Mouse (Mus musculus): Measurements from ENCODE around the gene Nkain2. TPM values are rescaled to one million over a fixed set of nuclear protein-coding genes. Genes with fewer than 3 reads are reported as not detected.
"Not testable (repeated sequence)": the region's sequence is repeated elsewhere in the genome, so short reads cannot be mapped to it uniquely, and the experiment has no call there.

Nkain2 gene
- polyA plus RNA-seq, 1 experiment from 2014 or later: 0.35 TPM

DNA sequence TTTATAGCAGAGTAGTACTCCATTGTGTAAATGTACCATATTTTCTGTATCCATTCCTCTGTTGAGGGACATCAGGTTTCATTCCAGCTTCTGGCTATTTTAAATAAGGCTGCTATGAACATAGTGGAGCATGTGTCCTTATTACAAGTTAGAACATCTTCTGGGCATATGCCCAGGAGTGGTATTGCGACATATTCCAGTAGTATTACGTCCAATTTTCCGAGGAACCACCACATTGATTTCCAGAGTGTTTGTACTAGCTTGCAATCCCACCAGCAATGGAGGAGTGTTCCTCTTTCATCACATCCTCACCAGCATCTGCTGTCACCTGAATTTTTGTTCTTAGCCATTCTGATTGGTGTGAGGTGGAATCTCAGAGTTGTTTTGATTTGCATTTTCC, 969.4 kb downstream of the Nkain2 start:
- ATAC-seq (ENCODE audit: insufficient number of reproducible peaks, insufficient read depth, low FRiP score, low read depth); H3K9me3 ChIP-seq (ENCODE audit: control insufficient read depth, low read length); H3K4me3 ChIP-seq (ENCODE audit: control insufficient read depth in 1 of 2, insufficient read depth in 1 of 2, low read depth in 1 of 2, low read length in 2 of 2); H3K9ac ChIP-seq (ENCODE audit: low read length); H3K4me2 ChIP-seq (ENCODE audit: low read length); H3K27ac ChIP-seq (replicated peaks in 1 of 2; ENCODE audit: control insufficient read depth in 1 of 2, insufficient read depth in 1 of 2, low read depth in 2 of 2, low read length in 2 of 2); H3K4me1 ChIP-seq (ENCODE audit: control insufficient read depth in 2 of 2, insufficient read depth in 2 of 2, low read length in 2 of 2); H3K36me3 ChIP-seq (ENCODE audit: control insufficient read depth, insufficient read depth, low read length); H3K27me3 ChIP-seq (ENCODE audit: control insufficient read depth, insufficient read depth, low read length): not testable (repeated sequence)
- 80% methylated on average over 3 of the region's 3 CpGs for WGBS

- ATAC-seq (ENCODE audit: insufficient number of reproducible peaks, insufficient read depth, low FRiP score, low read depth): no peak
- Histone ChIP-seq H3K36me3 (ENCODE audit: control insufficient read depth, insufficient read depth, low read length) (no peaks in the 10 kb centered on the region), H3K4me2 (ENCODE audit: low read length) (no peak overlapping the region), H3K9ac (ENCODE audit: low read length) (no peak overlapping the region), H3K9me3 (ENCODE audit: control insufficient read depth, low read length) (no peaks in the 10 kb centered on the region), H3K4me1 (ENCODE audit: control insufficient read depth in 2 of 2, insufficient read depth in 2 of 2, low read length in 2 of 2) (no peaks in the 10 kb centered on the region), H3K27ac (replicated peaks in 1 of 2; ENCODE audit: control insufficient read depth in 1 of 2, insufficient read depth in 1 of 2, low read depth in 2 of 2, low read length in 2 of 2) (no peak overlapping the region), H3K4me3 (ENCODE audit: control insufficient read depth in 1 of 2, insufficient read depth in 1 of 2, low read depth in 1 of 2, low read length in 2 of 2) (no peak overlapping the region), H3K27me3 (ENCODE audit: control insufficient read depth, insufficient read depth, low read length) (no peaks in the 10 kb centered on the region)
- WGBS: 64% methylated on average over 3 of the region's 3 CpGs
These were observed 982.8 kb downstream of the Nkain2 start for GRCm38 (mm10) chr10:31907488-31907887.

GRCm38 (mm10) chr10:31899501-31899900, 990.8 kb downstream of the Nkain2 start:
- WGBS: 27% methylated on average over 2 of the region's 2 CpGs
- ATAC-seq (ENCODE audit: insufficient number of reproducible peaks, insufficient read depth, low FRiP score, low read depth): no peak
- no peak overlapping the region for H3K27ac ChIP-seq (replicated peaks in 1 of 2; ENCODE audit: control insufficient read depth in 1 of 2, insufficient read depth in 1 of 2, low read depth in 2 of 2, low read length in 2 of 2)

DNA sequence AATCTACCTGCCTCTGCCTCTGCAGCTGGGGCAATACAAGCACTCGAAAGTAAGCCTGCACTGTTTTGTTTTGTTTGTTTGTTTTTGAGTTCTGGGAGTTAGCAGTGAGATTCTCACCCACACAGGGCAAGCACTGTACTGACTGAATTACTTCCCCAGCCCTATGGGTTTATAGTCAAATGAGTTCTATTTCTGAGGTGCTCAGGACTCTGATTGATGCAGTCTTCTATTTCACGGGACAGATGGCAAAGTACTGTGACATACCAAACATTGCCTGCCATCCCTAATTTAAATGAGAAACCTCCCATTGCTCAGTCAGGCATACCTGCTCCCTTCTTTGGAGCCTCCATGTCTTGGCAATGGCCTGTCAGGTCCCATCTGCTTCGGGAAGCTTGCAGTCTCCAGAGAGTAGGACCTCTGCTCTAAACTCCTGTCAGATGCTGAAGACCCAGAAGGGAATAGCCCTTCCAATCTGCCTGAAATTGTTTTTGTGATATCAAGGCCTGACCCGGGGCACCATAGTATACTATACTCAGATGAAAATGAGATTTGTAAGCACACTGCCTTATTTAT, 1016.9 kb downstream of the Nkain2 start:
- no peak overlapping the region for H3K27ac ChIP-seq (replicated peaks in 1 of 2; ENCODE audit: control insufficient read depth in 1 of 2, insufficient read depth in 1 of 2, low read depth in 2 of 2, low read length in 2 of 2)
- ATAC-seq (ENCODE audit: insufficient number of reproducible peaks, insufficient read depth, low FRiP score, low read depth): no peak
- 57% methylated on average over 4 of the region's 4 CpGs for WGBS

More at GRCm38 (mm10) chr10:31899501-31899900, 990.8 kb downstream of the Nkain2 start:
- Histone ChIP-seq H3K9ac (ENCODE audit: low read length) (no peak overlapping the region), H3K27me3 (ENCODE audit: control insufficient read depth, insufficient read depth, low read length) (no peaks in the 10 kb centered on the region), H3K4me2 (ENCODE audit: low read length) (no peak overlapping the region), H3K4me1 (ENCODE audit: control insufficient read depth in 2 of 2, insufficient read depth in 2 of 2, low read length in 2 of 2) (no peaks in the 10 kb centered on the region), H3K9me3 (ENCODE audit: control insufficient read depth, low read length) (no peaks in the 10 kb centered on the region), H3K36me3 (ENCODE audit: control insufficient read depth, insufficient read depth, low read length) (no peaks in the 10 kb centered on the region), H3K4me3 (ENCODE audit: control insufficient read depth in 1 of 2, insufficient read depth in 1 of 2, low read depth in 1 of 2, low read length in 2 of 2) (no peak overlapping the region)

GRCm38 (mm10) chr10:31868275-31868674, 1022.0 kb downstream of the Nkain2 start:
- H3K36me3 ChIP-seq (ENCODE audit: control insufficient read depth, insufficient read depth, low read length): no peaks in the 10 kb centered on the region
- H3K27me3 ChIP-seq (ENCODE audit: control insufficient read depth, insufficient read depth, low read length): no peaks in the 10 kb centered on the region
- H3K4me1 ChIP-seq (ENCODE audit: control insufficient read depth in 2 of 2, insufficient read depth in 2 of 2, low read length in 2 of 2): no peaks in the 10 kb centered on the region
- no peaks in the 10 kb centered on the region for H3K9me3 ChIP-seq (ENCODE audit: control insufficient read depth, low read length)
- no peak overlapping the region for H3K4me3 ChIP-seq (ENCODE audit: control insufficient read depth in 1 of 2, insufficient read depth in 1 of 2, low read depth in 1 of 2, low read length in 2 of 2)
- no peak overlapping the region for H3K27ac ChIP-seq (replicated peaks in 1 of 2; ENCODE audit: control insufficient read depth in 1 of 2, insufficient read depth in 1 of 2, low read depth in 2 of 2, low read length in 2 of 2)
- H3K9ac ChIP-seq (ENCODE audit: low read length): no peak overlapping the region
- no peak overlapping the region for H3K4me2 ChIP-seq (ENCODE audit: low read length)
- ATAC-seq (ENCODE audit: insufficient number of reproducible peaks, insufficient read depth, low FRiP score, low read depth): no peak
- WGBS: 76% methylated on average over 1 of the region's 1 CpGs

More for the DNA sequence above, 1016.9 kb downstream of the Nkain2 start:
- H3K9me3 ChIP-seq (ENCODE audit: control insufficient read depth, low read length): no peaks in the 10 kb centered on the region
- H3K36me3 ChIP-seq (ENCODE audit: control insufficient read depth, insufficient read depth, low read length): no peaks in the 10 kb centered on the region
- no peaks in the 10 kb centered on the region for H3K27me3 ChIP-seq (ENCODE audit: control insufficient read depth, insufficient read depth, low read length)
- H3K4me1 ChIP-seq (ENCODE audit: control insufficient read depth in 2 of 2, insufficient read depth in 2 of 2, low read length in 2 of 2): no peaks in the 10 kb centered on the region
- no peak overlapping the region for H3K4me3 ChIP-seq (ENCODE audit: control insufficient read depth in 1 of 2, insufficient read depth in 1 of 2, low read depth in 1 of 2, low read length in 2 of 2)
- H3K9ac ChIP-seq (ENCODE audit: low read length): no peak overlapping the region
- H3K4me2 ChIP-seq (ENCODE audit: low read length): no peak overlapping the region

- H3K4me3 ChIP-seq (ENCODE audit: control insufficient read depth in 1 of 2, insufficient read depth in 1 of 2, low read depth in 1 of 2, low read length in 2 of 2): no peak overlapping the region
- 73% methylated on average over 1 of the region's 1 CpGs for WGBS
- H3K4me2 ChIP-seq (ENCODE audit: low read length): no peak overlapping the region
- H3K27ac ChIP-seq (replicated peaks in 1 of 2; ENCODE audit: control insufficient read depth in 1 of 2, insufficient read depth in 1 of 2, low read depth in 2 of 2, low read length in 2 of 2): no peak overlapping the region
- no peaks in the 10 kb centered on the region for H3K36me3 ChIP-seq (ENCODE audit: control insufficient read depth, insufficient read depth, low read length)
- no peaks in the 10 kb centered on the region for H3K4me1 ChIP-seq (ENCODE audit: control insufficient read depth in 2 of 2, insufficient read depth in 2 of 2, low read length in 2 of 2)
- no peak overlapping the region for H3K9ac ChIP-seq (ENCODE audit: low read length)
- H3K9me3 ChIP-seq (ENCODE audit: control insufficient read depth, low read length): no peaks in the 10 kb centered on the region
- no peaks in the 10 kb centered on the region for H3K27me3 ChIP-seq (ENCODE audit: control insufficient read depth, insufficient read depth, low read length)
- ATAC-seq (ENCODE audit: insufficient number of reproducible peaks, insufficient read depth, low FRiP score, low read depth): no peak
These were observed 1063.2 kb downstream of the Nkain2 start for GRCm38 (mm10) chr10:31827041-31827440.

DNA sequence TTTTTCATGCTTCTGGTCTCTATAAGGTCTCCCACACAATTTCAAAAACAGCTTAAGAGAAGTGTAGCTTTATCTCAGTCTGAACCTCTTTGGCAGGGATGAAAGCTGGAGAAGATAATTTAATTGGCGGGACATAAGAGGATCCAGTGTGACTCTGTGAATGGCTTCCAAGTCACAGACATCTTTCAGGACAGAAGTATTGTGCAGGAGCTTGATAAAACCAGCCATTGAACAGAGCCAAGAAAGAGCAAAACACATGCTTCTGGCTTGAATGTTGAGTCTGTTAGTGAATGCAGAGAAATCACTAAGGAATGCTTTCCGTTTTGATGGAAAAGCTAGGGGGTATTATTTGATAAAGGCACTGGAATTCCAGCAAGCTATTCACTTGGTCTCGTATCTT, 1077.7 kb downstream of the Nkain2 start:
- no peak overlapping the region for H3K4me3 ChIP-seq (ENCODE audit: control insufficient read depth in 1 of 2, insufficient read depth in 1 of 2, low read depth in 1 of 2, low read length in 2 of 2)
- H3K27ac ChIP-seq (replicated peaks in 1 of 2; ENCODE audit: control insufficient read depth in 1 of 2, insufficient read depth in 1 of 2, low read depth in 2 of 2, low read length in 2 of 2): no peak overlapping the region
- 46% methylated on average over 3 of the region's 3 CpGs for WGBS

GRCm38 (mm10) chr10:31742443-31743057, 1147.7 kb downstream of the Nkain2 start:
- H3K4me3 ChIP-seq (ENCODE audit: control insufficient read depth in 1 of 2, insufficient read depth in 1 of 2, low read depth in 1 of 2, low read length in 2 of 2): no peak overlapping the region
- no peak overlapping the region for H3K27ac ChIP-seq (replicated peaks in 1 of 2; ENCODE audit: control insufficient read depth in 1 of 2, insufficient read depth in 1 of 2, low read depth in 2 of 2, low read length in 2 of 2)
- ATAC-seq (ENCODE audit: insufficient number of reproducible peaks, insufficient read depth, low FRiP score, low read depth): no peak
- H3K4me1 ChIP-seq (ENCODE audit: control insufficient read depth in 2 of 2, insufficient read depth in 2 of 2, low read length in 2 of 2): no peaks in the 10 kb centered on the region
- H3K9ac ChIP-seq (ENCODE audit: low read length): no peak overlapping the region
- no peak overlapping the region for H3K4me2 ChIP-seq (ENCODE audit: low read length)
- no peaks in the 10 kb centered on the region for H3K36me3 ChIP-seq (ENCODE audit: control insufficient read depth, insufficient read depth, low read length)
- H3K9me3 ChIP-seq (ENCODE audit: control insufficient read depth, low read length): no peaks in the 10 kb centered on the region
- WGBS: 17% methylated on average over 5 of the region's 5 CpGs
- H3K27me3 ChIP-seq (ENCODE audit: control insufficient read depth, insufficient read depth, low read length): no peaks in the 10 kb centered on the region

More for the DNA sequence above, 1077.7 kb downstream of the Nkain2 start:
- no peak overlapping the region for H3K4me2 ChIP-seq (ENCODE audit: low read length)
- no peaks in the 10 kb centered on the region for H3K27me3 ChIP-seq (ENCODE audit: control insufficient read depth, insufficient read depth, low read length)
- H3K9me3 ChIP-seq (ENCODE audit: control insufficient read depth, low read length): no peaks in the 10 kb centered on the region
- H3K4me1 ChIP-seq (ENCODE audit: control insufficient read depth in 2 of 2, insufficient read depth in 2 of 2, low read length in 2 of 2): no peaks in the 10 kb centered on the region
- H3K9ac ChIP-seq (ENCODE audit: low read length): no peak overlapping the region
- no peak for ATAC-seq (ENCODE audit: insufficient number of reproducible peaks, insufficient read depth, low FRiP score, low read depth)
- no peaks in the 10 kb centered on the region for H3K36me3 ChIP-seq (ENCODE audit: control insufficient read depth, insufficient read depth, low read length)
